Mouse (Mus musculus) erythroblast, embryonic 14.5 days (primary cell): Measurements from ENCODE around the gene Zbtb39. TPM values are rescaled to one million over a fixed set of nuclear protein-coding genes. Genes with fewer than 3 reads are reported as not detected.
"Not testable (repeated sequence)": the region's sequence is repeated elsewhere in the genome, so short reads cannot be mapped to it uniquely, and the experiment has no call there.

Experiments used
- H3K27me3 ChIP-seq: 2 replicates; pipeline ENCODE4 v1.6.1; 2012; ENCODE audit warnings: inconsistent platforms; ENCODE audit not compliant: control insufficient read depth
- H3K36me3 ChIP-seq: 2 replicates; pipeline ENCODE4 v1.6.1; 2012; ENCODE audit warnings: mild to moderate bottlenecking, inconsistent platforms; ENCODE audit not compliant: control insufficient read depth
- H3K4me1 ChIP-seq: 2 replicates; pipeline ENCODE4 v1.6.1; 2012; ENCODE audit warnings: inconsistent platforms; ENCODE audit not compliant: control insufficient read depth
- H3K4me3 ChIP-seq: replicated peaks from 2 replicates; pipeline ENCODE3; 2012; ENCODE audit warnings: moderate library complexity, mild to moderate bottlenecking, inconsistent platforms
- H3K9me3 ChIP-seq: 2 replicates; pipeline ENCODE4 v1.6.1; 2012; ENCODE audit warnings: low read length, inconsistent platforms, mixed read lengths; ENCODE audit not compliant: control insufficient read depth
- GATA1 ChIP-seq: IDR thresholded peaks from 2 replicates; pipeline ENCODE4 v1.6.1; 2012; ENCODE audit warnings: low read length, inconsistent platforms, mixed read lengths
- TAL1 ChIP-seq: IDR thresholded peaks from 3 replicates; pipeline ENCODE4 v1.6.1; 2012; ENCODE audit warnings: low read length, inconsistent platforms, mixed read lengths
- polyA plus RNA-seq: library from polyadenylated mRNA; stranded (reverse); fragments of >175 nt; gene quantifications from 2 replicates; pipeline ENCODE4 v1.2.3, GENCODE M21; 2012

The Zbtb39 gene
- polyA plus RNA-seq, 1 experiment, result 0.02 TPM

DNA sequence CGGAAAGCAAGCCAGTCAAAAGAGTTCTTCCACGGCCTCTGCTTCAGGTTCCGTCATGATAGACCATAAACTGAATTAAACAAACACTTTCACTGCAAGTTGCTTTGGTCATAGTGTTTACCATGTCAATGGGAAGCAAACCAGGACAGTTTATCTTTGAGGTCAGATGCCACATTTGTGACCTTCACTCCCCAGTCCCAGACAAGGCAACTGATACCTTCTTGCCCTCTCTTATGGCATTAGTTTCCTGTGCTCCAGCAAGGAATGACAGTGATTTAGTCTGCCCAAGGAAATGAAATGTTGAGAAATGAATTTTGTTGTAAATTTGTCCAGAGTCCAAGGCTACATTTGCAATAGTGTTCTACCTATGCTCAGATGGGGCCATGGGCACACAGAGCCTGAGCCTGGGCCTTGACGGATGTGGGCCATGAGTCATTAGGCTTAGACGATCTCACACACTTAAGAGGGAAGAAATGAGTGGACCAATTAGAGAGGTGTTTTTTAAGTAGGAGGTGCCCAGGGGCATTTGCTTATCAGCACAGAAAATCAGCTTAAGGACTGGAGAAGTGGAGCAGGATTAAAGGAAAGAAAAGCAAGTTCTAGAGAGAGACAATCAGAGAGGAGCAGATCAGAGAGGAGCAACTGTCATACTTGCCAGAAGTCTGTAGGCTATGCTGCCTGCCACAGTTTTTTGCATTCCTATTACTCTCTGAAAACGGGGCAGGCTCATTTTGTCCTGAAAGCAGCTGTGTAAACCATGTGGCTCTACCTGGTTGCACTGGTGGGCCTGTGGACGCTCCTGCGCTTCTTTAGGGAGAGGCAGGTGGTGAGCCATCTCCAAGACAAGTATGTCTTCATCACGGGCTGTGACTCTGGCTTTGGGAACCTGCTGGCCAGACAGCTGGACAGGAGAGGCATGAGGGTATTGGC lies 20.1 kb downstream of the Zbtb39 start, which contains the start of the genes Rdh1 and Rdh16f1:
TSS of gene Rdh1 (plus strand) at position 541 of the 930 bp plus-strand sequence.
TSS of gene Rdh16f1 (plus strand) at position 607 of the 930 bp plus-strand sequence.
- Histone ChIP-seq H3K36me3 (no peaks in the 10 kb centered on the region), H3K9me3 (no peaks in the 10 kb centered on the region), H3K4me1 (peaks cover 6% of the 10 kb centered on the region), H3K27me3 (no peaks in the 10 kb centered on the region), H3K4me3 (no peak within 1 kb of the TSS)
- TF ChIP-seq GATA1 (no peak), TAL1 (no peak)

DNA sequence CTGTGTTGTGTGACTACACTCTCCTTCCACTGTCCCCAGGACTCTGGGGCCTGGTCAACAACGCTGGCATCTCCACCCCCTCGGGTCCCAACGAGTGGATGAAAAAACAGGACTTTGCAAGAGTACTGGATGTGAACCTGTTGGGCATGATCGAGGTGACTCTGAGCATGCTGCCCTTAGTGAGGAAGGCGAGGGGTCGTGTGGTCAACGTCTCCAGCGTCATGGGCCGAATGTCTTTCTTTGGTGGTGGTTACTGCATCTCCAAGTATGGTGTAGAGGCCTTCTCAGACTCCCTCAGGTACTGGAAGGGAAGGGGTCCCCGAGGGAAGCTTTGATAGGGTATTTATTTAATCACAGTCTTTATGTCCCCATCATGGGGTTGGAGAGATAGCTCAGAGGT lies 23.6 kb downstream of the Zbtb39 start:
- H3K4me3 ChIP-seq, H3K4me1 ChIP-seq, H3K27me3 ChIP-seq, H3K36me3 ChIP-seq, H3K9me3 ChIP-seq: not testable (repeated sequence)

DNA sequence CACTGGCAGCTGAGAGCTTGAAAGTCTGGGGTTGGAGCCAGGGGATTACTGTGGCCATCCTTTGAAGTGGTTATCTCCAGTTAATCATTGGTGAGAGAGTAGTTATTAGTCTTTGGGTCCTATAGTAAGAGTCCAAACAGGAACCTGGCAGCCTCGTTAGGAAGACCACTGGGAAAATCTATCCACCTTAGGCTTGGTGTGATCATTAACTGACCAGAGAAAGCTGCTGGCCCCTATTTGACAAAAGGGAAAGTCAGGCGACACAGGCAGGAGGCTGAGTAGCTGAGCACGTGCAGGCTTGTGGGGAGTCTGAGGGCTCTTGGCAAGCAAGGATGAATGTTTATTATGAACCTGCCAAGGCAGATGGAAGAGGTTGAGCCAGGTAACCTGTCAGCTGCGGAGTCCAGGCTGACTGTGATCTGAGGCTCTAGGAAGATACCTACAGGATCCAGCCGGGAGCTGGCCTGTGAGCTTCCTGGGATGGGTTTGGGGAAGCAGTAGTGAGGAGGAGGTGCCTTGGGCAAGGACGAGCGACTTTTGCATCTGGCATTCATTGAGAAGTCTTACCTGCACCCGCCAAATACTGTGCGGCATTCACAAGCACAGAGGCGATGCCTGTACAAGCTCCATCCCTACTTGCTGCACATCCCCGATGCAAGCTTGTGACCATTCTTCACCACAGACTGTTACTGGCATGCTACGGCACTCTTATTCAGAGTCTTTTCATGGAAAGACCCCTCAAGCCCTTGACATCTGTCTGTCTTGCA lies 24.8 kb downstream of the Zbtb39 start:
- Histone ChIP-seq H3K36me3 (no peaks in the 10 kb centered on the region), H3K4me1 (no peaks in the 10 kb centered on the region), H3K4me3 (no peak overlapping the region), H3K27me3 (no peaks in the 10 kb centered on the region), H3K9me3 (no peaks in the 10 kb centered on the region)
- TF ChIP-seq TAL1 (no peak), GATA1 (no peak)

DNA sequence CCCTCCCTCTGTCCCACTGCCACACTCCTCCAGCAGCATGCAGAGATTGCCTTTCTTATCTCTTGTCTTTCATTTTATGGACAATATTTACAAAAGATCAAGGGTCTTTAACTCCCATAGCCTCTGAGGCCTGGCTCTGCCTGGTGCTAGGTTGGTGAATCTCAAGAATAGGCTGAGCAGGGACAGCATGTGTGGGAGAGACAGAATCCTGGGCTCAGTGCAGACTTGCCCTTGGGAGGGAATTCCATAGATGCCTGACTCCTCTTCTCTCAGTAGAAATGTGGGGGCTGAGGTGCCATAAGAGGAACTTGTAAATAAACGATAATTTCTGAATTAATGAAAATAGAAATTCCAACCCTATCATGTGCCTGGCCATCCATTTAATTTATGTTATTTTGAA lies 27.2 kb downstream of the Zbtb39 start:
- Histone ChIP-seq H3K4me3 (no peak overlapping the region), H3K27me3 (no peaks in the 10 kb centered on the region), H3K4me1 (no peaks in the 10 kb centered on the region), H3K9me3 (no peaks in the 10 kb centered on the region), H3K36me3 (no peaks in the 10 kb centered on the region)
- TF ChIP-seq TAL1, result no peak
- no peak for TF ChIP-seq GATA1

DNA sequence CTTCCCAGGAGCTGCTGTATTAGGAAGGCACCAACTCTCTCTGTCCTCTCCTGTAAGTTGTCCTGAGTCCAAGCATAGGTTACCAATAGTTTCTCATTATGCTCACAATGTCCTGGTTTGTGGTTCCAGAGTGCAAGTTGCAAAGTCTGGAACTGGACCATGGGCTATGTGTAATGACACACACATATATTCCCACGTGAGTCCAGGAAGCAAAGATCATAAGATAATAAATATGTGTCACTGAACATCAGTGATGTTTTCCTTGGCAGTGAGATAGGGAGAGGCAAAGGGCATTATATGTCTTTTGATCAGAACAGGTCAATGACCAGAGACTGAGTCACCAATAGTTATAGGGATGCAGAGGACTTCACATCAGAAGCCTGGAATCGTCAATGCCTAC lies 36.7 kb downstream of the Zbtb39 start, which contains the start of gene Rdh9:
TSS of gene Rdh9 (plus strand) at position 376 of the 400 bp plus-strand sequence.
- TF ChIP-seq GATA1 (no peak), TAL1 (no peak)
- H3K36me3 ChIP-seq, result no peaks in the 10 kb centered on the region
- H3K4me1 ChIP-seq, result no peaks in the 10 kb centered on the region
- no peaks in the 10 kb centered on the region for H3K27me3 ChIP-seq
- H3K9me3 ChIP-seq, result no peaks in the 10 kb centered on the region
- H3K4me3 ChIP-seq, result no peak within 1 kb of the TSS

DNA sequence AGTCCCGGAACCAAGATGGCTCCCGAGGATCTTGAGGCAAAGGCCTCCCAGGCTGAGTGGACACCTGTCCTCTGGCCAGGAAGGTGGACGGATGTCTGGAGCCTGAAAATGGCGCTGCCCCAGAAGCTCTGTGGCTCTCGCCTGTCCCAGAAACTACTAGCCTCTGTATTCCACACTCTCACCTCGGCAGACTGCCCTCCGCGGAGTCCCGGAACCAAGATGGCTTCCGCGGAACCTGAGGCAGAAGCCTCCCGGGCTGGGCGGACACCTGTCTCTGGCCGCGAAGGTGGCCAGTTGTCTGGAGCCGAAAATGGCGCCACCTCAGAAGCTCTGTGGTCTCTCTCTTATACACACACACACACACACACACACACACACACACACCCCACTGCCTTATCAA lies 43.0 kb downstream of the Zbtb39 start:
- not testable (repeated sequence) for H3K9me3 ChIP-seq, H3K4me1 ChIP-seq, H3K27me3 ChIP-seq, H3K36me3 ChIP-seq, H3K4me3 ChIP-seq

DNA sequence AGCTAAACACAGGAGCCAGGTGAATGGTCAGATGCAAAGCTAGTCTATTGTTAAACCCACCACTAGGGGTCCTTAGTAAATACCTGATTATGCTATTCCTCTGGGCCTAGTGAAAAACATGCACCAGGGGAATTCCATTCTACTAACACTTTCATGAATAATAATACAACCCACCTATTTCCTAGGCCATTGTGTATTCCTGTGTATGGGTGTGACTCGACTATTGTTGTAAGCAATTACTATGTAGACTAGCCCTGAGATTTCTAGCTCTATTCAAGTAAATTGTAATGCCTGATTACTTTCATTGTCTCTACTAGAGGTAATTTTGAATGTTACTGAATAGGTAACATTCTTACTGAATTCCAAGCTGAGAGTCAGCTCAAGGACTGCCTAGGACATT lies 46.1 kb downstream of the Zbtb39 start:
- H3K27me3 ChIP-seq, H3K36me3 ChIP-seq, H3K4me3 ChIP-seq, H3K4me1 ChIP-seq: not testable (repeated sequence)
- peaks cover 13% of the 10 kb centered on the region for H3K9me3 ChIP-seq

Other genes starting within 250 kb of the Zbtb39 start
- 0.04 and 0.05 TPM in 2 replicates for gene Stac3, start 237.9 kb upstream of the Zbtb39 start, polyA plus RNA-seq
- gene Ndufa4l2, start 224.6 kb upstream of the Zbtb39 start, polyA plus RNA-seq, result 1.1 and 2.6 TPM in 2 replicates
- 27.8 and 31.8 TPM in 2 replicates for gene Shmt2, start 217.1 kb upstream of the Zbtb39 start, polyA plus RNA-seq
- not detected in 2 replicates for gene Nxph4, start 205.0 kb upstream of the Zbtb39 start, polyA plus RNA-seq
- gene Lrp1, start 118.4 kb upstream of the Zbtb39 start, polyA plus RNA-seq, result 2.1 and 2.3 TPM in 2 replicates
- 1.2 and 2.1 TPM in 2 replicates for gene Stat6, start 96.6 kb upstream of the Zbtb39 start, polyA plus RNA-seq
- 0.04 and 0.14 TPM in 2 replicates for gene Nemp1, start 72.6 kb upstream of the Zbtb39 start, polyA plus RNA-seq
- 0.03 and 0.08 TPM in 2 replicates for gene Nab2, start 71.0 kb upstream of the Zbtb39 start, polyA plus RNA-seq
- gene Myo1a, start 34.4 kb upstream of the Zbtb39 start, polyA plus RNA-seq, result 0.02 TPM in 1 of 2 replicates, not detected in the other
- gene Tac2, start 15.1 kb upstream of the Zbtb39 start, polyA plus RNA-seq, result 7.2 and 9.6 TPM in 2 replicates
- gene Gpr182, start 12.2 kb downstream of the Zbtb39 start, polyA plus RNA-seq, result 0.12 and 0.19 TPM in 2 replicates
- not detected in 2 replicates for gene Rdh1, start 20.2 kb downstream of the Zbtb39 start, polyA plus RNA-seq
- not detected in 2 replicates for gene Rdh16f1, start 20.2 kb downstream of the Zbtb39 start, polyA plus RNA-seq
- gene Rdh9, start 36.8 kb downstream of the Zbtb39 start, polyA plus RNA-seq, result not detected in 2 replicates
- not detected in 2 replicates for gene Rdh16, start 61.6 kb downstream of the Zbtb39 start, polyA plus RNA-seq
- not detected in 2 replicates for gene Rdh19, start 110.4 kb downstream of the Zbtb39 start, polyA plus RNA-seq
- not detected in 2 replicates for gene Rdh16f2, start 126.9 kb downstream of the Zbtb39 start, polyA plus RNA-seq
- not detected in 2 replicates for gene Rdh7, start 149.3 kb downstream of the Zbtb39 start, polyA plus RNA-seq
- not detected in 2 replicates for gene Sdr9c7, start 159.0 kb downstream of the Zbtb39 start, polyA plus RNA-seq